ENCODE assay signal across 9 mouse cellular contexts in the genomic region with DNA sequence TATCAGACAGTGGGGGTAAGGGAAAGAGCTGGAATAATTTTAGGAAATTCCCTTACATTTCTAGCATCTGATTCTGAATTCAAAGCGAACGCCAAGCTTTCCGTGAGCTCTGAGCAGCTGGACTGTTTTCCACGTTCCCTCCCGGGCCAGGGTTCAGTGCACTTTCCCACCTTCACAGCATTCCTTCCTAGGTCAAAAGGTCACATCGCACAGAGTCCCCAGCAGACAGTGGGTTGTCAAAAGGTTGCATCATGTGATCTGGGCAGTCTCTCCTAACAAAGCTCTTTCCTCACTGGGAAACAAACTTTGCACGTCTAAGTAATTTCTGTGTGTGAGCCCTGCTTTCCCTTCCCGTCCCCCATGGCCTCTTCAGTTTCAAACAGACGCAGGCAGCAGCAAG. TPM values are rescaled to one million over a fixed set of nuclear protein-coding genes. Genes with fewer than 3 reads are reported as not detected.
DNase-seq lines count a peak whose midpoint lies in the region; ATAC-seq lines count a peak whose summit lies in the region.
"Had no signal": no experiment of that assay in that cellular context is flagged by ENCODE, and none has a peak within 500 bp of the region (broad histone marks: within the 10 kb centered on the region; RNA-seq: fewer than 3 reads in every experiment).

No protein-coding gene starts in this region.

- peaks cover 36% of the 10 kb centered on the region for H3K4me1 ChIP-seq in forebrain, embryonic 14.5 days (ENCODE audit: control insufficient read depth, insufficient read depth, low read length)
- peaks cover 32% of the 10 kb centered on the region for H3K4me1 ChIP-seq in midbrain, embryonic 14.5 days (ENCODE audit: control insufficient read depth, insufficient read depth, low read length)

- DNase-seq in embryo, embryonic 10 days (ENCODE audit: low spot score), result peak; percentile 89
- DNase-seq in forebrain, embryonic 14.5 days (ENCODE audit: low spot score), result no peak
- peak; percentile 67 for DNase-seq in kidney, postnatal 14 days
- DNase-seq in midbrain, embryonic 14.5 days, result no peak
- no peak for DNase-seq in right cerebral cortex, postnatal 14 days
- DNase-seq in layer of hippocampus, postnatal 14 days (ENCODE audit: low spot score in 2 of 2), result no peak
- no peak for DNase-seq in MN1 (ENCODE audit: low spot score)

- no peak for ATAC-seq in forebrain, embryonic 14.5 days
- ATAC-seq in midbrain, embryonic 14.5 days (ENCODE audit: low FRiP score, low TSS enrichment), result no peak
- no peak for ATAC-seq in megakaryocyte-erythroid progenitor cell, adult 5-6 weeks (replicated peaks; ENCODE audit: low FRiP score, low TSS enrichment, poor library complexity, severe bottlenecking)

- no peaks in the 10 kb centered on the region for H3K27me3 ChIP-seq in forebrain, embryonic 14.5 days (replicated peaks; ENCODE audit: control insufficient read depth, insufficient read depth, low read length)
- no peaks in the 10 kb centered on the region for H3K27me3 ChIP-seq in midbrain, embryonic 14.5 days (ENCODE audit: control insufficient read depth, insufficient read depth, low read length)

- 4% methylated on average over 9 of the region's 9 CpGs for WGBS in forebrain, embryonic 14.5 days
- WGBS in midbrain, embryonic 14.5 days, result 4% methylated on average over 9 of the region's 9 CpGs

- no peak overlapping the region for H3K4me3 ChIP-seq in forebrain, embryonic 14.5 days (ENCODE audit: low read depth, low read length)
- H3K4me3 ChIP-seq in midbrain, embryonic 14.5 days (replicated peaks; ENCODE audit: low read depth, low read length), result no peak overlapping the region

- H3K4me2 ChIP-seq in forebrain, embryonic 14.5 days (ENCODE audit: low read length), result peak overlapping the region; percentile 39
- H3K4me2 ChIP-seq in midbrain, embryonic 14.5 days (ENCODE audit: low read length), result peak overlapping the region; percentile 40

- H3K27ac ChIP-seq in forebrain, embryonic 14.5 days (ENCODE audit: low read depth, low read length), result peak overlapping the region; percentile 85
- H3K27ac ChIP-seq in midbrain, embryonic 14.5 days (replicated peaks; ENCODE audit: low read depth, low read length), result peak overlapping the region; percentile 80
- H3K27ac ChIP-seq: macrophage had no signal

- peaks cover 32% of the 10 kb centered on the region for H3K36me3 ChIP-seq in forebrain, embryonic 14.5 days (ENCODE audit: control insufficient read depth, insufficient read depth, low read length)
- no peaks in the 10 kb centered on the region for H3K36me3 ChIP-seq in midbrain, embryonic 14.5 days (ENCODE audit: control insufficient read depth, insufficient read depth, low read length)

- no peaks in the 10 kb centered on the region for H3K9me3 ChIP-seq in forebrain, embryonic 14.5 days (replicated peaks; ENCODE audit: control insufficient read depth, low read length)
- no peaks in the 10 kb centered on the region for H3K9me3 ChIP-seq in midbrain, embryonic 14.5 days (ENCODE audit: control insufficient read depth, low read length)

- H3K9ac ChIP-seq in forebrain, embryonic 14.5 days (ENCODE audit: low read length), result peak overlapping the region; percentile 4; the same call in 1 of the 2 replicates
- peak overlapping the region; percentile 0; the same call in 1 of the 2 replicates for H3K9ac ChIP-seq in midbrain, embryonic 14.5 days (replicated peaks; ENCODE audit: low read length)

RNA-seq across cellular contexts. Expression of gene Meis2, which starts 44.6 kb away (rescaled TPM):
- polyA plus RNA-seq in forebrain, embryonic 14.5 days (2014; fragmentation: Nextera tagmentation; extraction: Ambion mirVana), result 99.1 and 114 TPM in 2 replicates
- polyA plus RNA-seq in midbrain, embryonic 14.5 days (2014; fragmentation: Nextera tagmentation; extraction: Ambion mirVana), result 83.1 and 84.9 TPM in 2 replicates
- not detected in 2 replicates for total RNA-seq in megakaryocyte-erythroid progenitor cell, adult 5-6 weeks (2014; fragmentation: Nextera tagmentation)
- total RNA-seq in megakaryocyte-erythroid progenitor cell, adult 5-6 weeks (2017), result 0.46 TPM in 1 of 2 replicates, not detected in the other
- 10 to 100 TPM; 34.6 to 34.8 TPM for total RNA-seq in layer of hippocampus, postnatal 14 days (2021)
- polyA plus RNA-seq: macrophage had no signal

Comparison
In these comparisons a context has a peak if more than half of its experiments do, and no peak if none do; other contexts are left out.
1. DNase-seq: peak in embryo, embryonic 10 days (single experiment) and kidney, postnatal 14 days (single experiment); none in forebrain, embryonic 14.5 days (single experiment), midbrain, embryonic 14.5 days (single experiment), right cerebral cortex, postnatal 14 days (single experiment), layer of hippocampus, postnatal 14 days (0 of 2) and MN1 (single experiment).
2. RNA of gene Meis2, which starts 44.6 kb away (total RNA-seq): 34.6 to 34.8 TPM in layer of hippocampus, postnatal 14 days; 0.46 TPM in megakaryocyte-erythroid progenitor cell, adult 5-6 weeks; every median in the first group is over 10 times any median in the second.